Mouse (Mus musculus): ENCODE measurements around the gene Gm21731. TPM values are rescaled to one million over a fixed set of nuclear protein-coding genes. Genes with fewer than 3 reads are reported as not detected.

Gene Gm21731
- total RNA-seq (2023; ENCODE audit: inconsistent age) = not detected in 4 replicates

DNA sequence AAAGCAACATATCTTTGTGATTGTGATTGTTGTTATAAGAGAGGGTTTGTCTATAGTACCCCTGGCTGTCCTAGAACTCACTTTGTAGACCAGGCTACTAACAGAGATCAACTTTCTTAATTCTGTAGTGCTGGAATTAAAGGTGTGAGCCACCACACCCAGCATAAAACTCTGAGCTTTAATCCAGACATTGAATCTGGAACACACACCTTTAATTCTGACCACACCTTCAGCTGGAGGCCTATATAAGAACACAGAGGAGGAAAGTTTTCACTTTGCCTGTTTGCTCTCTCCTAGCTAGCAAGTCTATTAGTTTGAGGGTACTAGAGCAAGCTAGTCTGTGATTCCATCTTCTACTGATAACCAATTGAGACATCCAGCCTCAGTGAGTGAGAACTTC is at the start of gene Gm21731:
Gm21731 (plus strand) TSS at position 301 of the 400 bp plus-strand sequence.

DNA sequence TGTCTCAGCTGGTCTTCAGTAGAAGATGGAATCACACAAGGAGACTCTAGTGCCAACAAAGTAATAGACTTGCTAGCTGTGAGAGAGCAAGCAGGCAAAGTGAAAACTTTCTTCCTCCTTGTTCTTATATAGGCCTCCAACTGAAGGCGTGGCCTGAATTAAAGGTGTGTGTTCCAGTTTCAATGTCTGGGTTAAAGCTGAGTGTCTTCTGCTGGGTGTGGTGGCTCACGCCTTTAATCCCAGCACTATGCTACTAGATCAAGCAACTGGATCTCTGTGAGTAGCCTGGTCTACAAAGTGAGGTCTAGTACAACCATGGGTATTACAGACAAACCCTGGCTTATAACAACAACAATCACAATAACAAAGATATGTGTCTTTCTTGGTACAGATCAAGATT is 23.1 kb upstream of the Gm21731 start, which contains the start of gene Gm21762:
Gm21762 (minus strand) TSS at position 101 of the 400 bp plus-strand sequence.

DNA sequence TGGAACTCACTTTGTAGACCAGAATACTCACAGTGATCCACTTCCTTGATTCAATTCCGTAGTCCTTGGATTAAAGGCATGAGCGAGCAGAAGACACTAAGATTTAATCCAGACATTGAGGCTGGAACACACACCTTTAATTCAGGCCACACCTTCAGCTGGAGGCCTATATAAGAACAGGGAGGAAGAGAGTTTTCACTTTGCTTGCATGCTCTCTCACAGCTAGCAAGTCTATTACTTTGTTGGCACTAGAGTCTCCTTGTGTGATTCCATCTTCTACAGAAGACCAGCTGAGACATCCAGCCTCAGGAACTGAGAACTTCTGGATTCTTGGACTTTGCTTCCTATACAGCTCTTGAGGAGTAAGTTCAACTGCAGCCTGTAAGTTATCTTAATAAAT is 24.0 kb downstream of the Gm21731 start, which contains the start of gene AF067061:
AF067061 (plus strand) TSS at position 245 of the 400 bp plus-strand sequence.

Other genes starting within 250 kb of the Gm21731 start
- gene Gm36079, start 212.1 kb upstream of the Gm21731 start, total RNA-seq (2023; ENCODE audit: inconsistent age) = not detected in 4 replicates
- 0.36 TPM in 1 of 4 replicates, not detected in the others for gene Gm21188, start 186.9 kb upstream of the Gm21731 start, total RNA-seq (2023; ENCODE audit: inconsistent age)
- not detected in 4 replicates for gene Gm20767, start 98.9 kb upstream of the Gm21731 start, total RNA-seq (2023; ENCODE audit: inconsistent age)
- not detected in 4 replicates for gene Gm21818, start 66.7 kb upstream of the Gm21731 start, total RNA-seq (2023; ENCODE audit: inconsistent age)
- gene Gm21762, start 23.2 kb upstream of the Gm21731 start, total RNA-seq (2023; ENCODE audit: inconsistent age) = 0.80 TPM in 1 of 4 replicates, not detected in the others
- gene AF067061, start 24.0 kb downstream of the Gm21731 start, total RNA-seq (2023; ENCODE audit: inconsistent age) = 0.60 to 1.1 TPM (median 0.70 TPM) in 4 replicates
- gene BC147527, start 61.3 kb downstream of the Gm21731 start, total RNA-seq (2023; ENCODE audit: inconsistent age) = 2.5 to 5.6 TPM (median 4.4 TPM) in 4 replicates
- gene Tcstv3, start 77.8 kb downstream of the Gm21731 start, total RNA-seq (2023; ENCODE audit: inconsistent age) = not detected in 4 replicates

Measured in B cell, adult (primary cell).